Mouse (Mus musculus): ENCODE measurements at regions not wholly inside any gene's neighbourhood (a gene's known extent, or its start where the extent isn't known, plus 50 kb on each side); places are given as distances from the start of the nearest gene placed in this dataset.

DNA sequence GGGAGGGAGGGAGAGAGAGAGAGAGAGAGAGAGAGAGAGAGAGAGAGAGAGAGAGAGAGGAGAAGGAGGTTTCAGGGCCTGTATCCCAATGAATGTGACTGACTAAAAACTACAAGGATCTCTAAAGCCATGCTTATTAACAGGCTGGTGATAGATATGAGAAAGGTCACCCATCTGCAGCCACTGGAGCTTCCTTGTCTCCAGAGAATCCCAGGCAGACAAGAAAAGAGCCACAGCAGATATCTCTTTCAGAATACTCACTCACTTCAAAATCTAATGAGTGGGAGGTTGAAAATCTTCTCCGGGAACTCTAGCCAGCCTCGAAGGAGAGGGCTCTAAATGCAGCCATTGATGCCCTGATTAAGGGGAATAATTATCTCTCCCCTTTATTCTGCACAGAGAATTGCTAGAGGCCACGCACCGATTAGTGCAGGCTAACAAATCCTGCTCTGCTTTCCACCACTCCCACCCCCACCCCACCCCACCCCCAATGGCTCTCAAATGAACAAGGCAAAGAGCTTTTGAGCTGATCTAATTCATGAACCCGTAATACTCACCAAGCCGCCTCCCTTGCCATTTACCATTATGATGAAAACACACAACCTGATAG, 189.5 kb upstream of the Sox9 start:
- 58% methylated on average over 6 of the region's 6 CpGs for WGBS (ENCODE audit: insufficient replicate concordance)
- 0 out of 2 replicates have a peak, but pooled peaks cover 3% of the 10 kb centered on the region for H3K9me3 ChIP-seq (replicated peaks)
- H3K4me3 ChIP-seq (replicated peaks): no peak overlapping the region
- H3K4me1 ChIP-seq (replicated peaks): no peaks in the 10 kb centered on the region
- no peaks in the 10 kb centered on the region for H3K27me3 ChIP-seq
- ATAC-seq (ENCODE audit: insufficient read depth): no peak
- H3K27ac ChIP-seq (replicated peaks): no peak overlapping the region
- no peak overlapping the region for H3K4me2 ChIP-seq
- no peaks in the 10 kb centered on the region for H3K36me3 ChIP-seq (replicated peaks)
- H3K9ac ChIP-seq: no peak overlapping the region

DNA sequence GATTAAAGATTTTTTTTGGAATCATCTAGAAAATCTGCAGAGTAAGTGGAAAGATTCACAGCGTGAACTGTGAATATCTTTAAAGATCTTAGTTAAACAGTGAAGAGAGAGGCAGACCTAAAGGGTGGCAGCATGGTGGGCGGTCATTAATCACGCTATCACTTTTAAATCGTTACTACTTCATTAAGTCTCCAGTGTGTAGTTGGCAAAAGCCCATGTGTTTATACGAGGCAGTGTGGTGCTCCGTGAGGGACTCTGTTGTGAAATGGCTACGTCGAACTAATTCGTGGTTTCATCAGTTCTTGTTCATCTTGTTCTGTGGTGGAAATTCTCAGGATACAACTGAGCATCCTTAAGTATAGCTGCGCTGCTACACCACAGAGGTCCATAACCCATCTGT, 188.2 kb upstream of the Sox9 start:
- no peak for ATAC-seq (ENCODE audit: insufficient read depth)
- WGBS (ENCODE audit: insufficient replicate concordance): 65% methylated on average over 10 of the region's 10 CpGs

DNA sequence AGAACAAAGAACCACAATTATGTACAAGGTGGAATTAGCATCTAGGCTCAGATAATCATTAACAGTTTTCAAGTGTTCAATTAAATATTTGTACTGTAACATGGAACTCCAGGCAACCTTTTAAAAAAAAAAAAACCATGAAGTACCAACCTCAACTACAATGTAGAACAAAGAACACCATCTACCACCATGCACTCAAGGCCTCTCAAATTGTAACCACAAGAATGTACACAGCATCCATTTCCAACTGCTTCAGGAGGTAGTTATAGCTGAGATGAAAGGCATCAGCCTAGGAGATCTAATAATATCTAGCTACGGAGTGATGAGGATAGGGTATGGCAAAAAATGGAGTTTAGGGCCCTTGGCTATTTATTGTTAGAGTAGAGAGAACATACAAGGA, 174.7 kb upstream of the Sox9 start:
- Histone ChIP-seq H3K9me3 (replicated peaks) (no peaks in the 10 kb centered on the region), H3K27ac (replicated peaks) (no peak overlapping the region)
- ATAC-seq (ENCODE audit: insufficient read depth): no peak

More for the DNA sequence above, 188.2 kb upstream of the Sox9 start:
- Histone ChIP-seq H3K4me1 (replicated peaks) (no peaks in the 10 kb centered on the region), H3K27ac (replicated peaks) (no peak overlapping the region), H3K4me3 (replicated peaks) (no peak overlapping the region), H3K9ac (no peak overlapping the region), H3K9me3 (replicated peaks) (0 out of 2 replicates have a peak, but pooled peaks cover 3% of the 10 kb centered on the region), H3K27me3 (no peaks in the 10 kb centered on the region), H3K4me2 (no peak overlapping the region), H3K36me3 (replicated peaks) (no peaks in the 10 kb centered on the region)

DNA sequence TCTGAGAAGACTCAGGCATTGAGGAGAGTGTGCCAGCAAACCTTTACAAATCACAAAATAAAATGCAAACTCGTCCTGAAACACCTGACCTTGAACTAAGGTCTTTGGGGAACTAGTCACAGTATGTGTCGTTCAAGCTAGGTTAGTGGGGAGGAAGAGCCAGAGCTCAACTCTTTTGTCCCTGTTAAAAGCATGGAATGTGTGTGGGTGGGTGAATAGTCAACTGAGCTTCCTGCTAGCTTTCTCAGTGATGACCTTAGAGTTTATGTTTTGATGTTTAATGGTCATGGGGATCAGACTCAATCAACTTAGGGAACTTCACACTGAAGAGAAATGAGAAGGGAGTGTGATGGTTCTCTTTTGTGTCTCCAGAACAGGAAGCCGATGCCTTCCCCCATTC, 172.7 kb upstream of the Sox9 start:
- ATAC-seq (ENCODE audit: insufficient read depth): no peak
- Histone ChIP-seq H3K4me2 (no peak overlapping the region), H3K27me3 (no peaks in the 10 kb centered on the region), H3K4me1 (replicated peaks) (no peaks in the 10 kb centered on the region), H3K9me3 (replicated peaks) (no peaks in the 10 kb centered on the region), H3K27ac (replicated peaks) (no peak overlapping the region), H3K9ac (no peak overlapping the region), H3K36me3 (replicated peaks) (no peaks in the 10 kb centered on the region), H3K4me3 (replicated peaks) (no peak overlapping the region)
- whole genome bisulfite sequencing (ENCODE audit: insufficient replicate concordance): 38% methylated on average over 3 of the region's 3 CpGs

More for the DNA sequence above, 174.7 kb upstream of the Sox9 start:
- WGBS (ENCODE audit: insufficient replicate concordance): 50% methylated on average over 1 of the region's 1 CpGs
- Histone ChIP-seq H3K4me3 (replicated peaks) (no peak overlapping the region), H3K9ac (no peak overlapping the region), H3K27me3 (no peaks in the 10 kb centered on the region), H3K4me2 (no peak overlapping the region), H3K36me3 (replicated peaks) (no peaks in the 10 kb centered on the region), H3K4me1 (replicated peaks) (no peaks in the 10 kb centered on the region)

DNA sequence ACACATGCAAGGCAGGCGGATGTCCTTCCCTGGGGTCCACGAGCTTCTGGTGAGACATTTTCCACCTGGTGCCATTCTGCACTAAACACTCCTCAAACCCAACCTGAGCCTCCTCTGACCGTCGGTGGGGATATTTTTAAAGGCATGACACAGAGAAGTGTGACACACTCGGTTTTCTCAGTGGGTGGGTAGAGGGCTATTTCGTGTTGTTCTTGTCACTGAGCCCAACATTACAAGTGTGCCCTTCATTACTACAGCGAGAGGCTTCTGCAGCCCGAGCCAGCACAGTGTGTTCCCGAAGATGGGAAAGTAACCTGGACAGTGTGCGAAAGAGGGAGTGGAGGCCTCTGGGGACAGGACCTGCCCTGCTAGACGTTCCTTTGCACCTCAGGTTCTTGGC, 171.0 kb upstream of the Sox9 start:
- no peaks in the 10 kb centered on the region for H3K9me3 ChIP-seq (replicated peaks)
- H3K4me3 ChIP-seq (replicated peaks): no peak overlapping the region
- no peaks in the 10 kb centered on the region for H3K36me3 ChIP-seq (replicated peaks)
- H3K4me2 ChIP-seq: no peak overlapping the region
- no peak overlapping the region for H3K9ac ChIP-seq
- no peaks in the 10 kb centered on the region for H3K4me1 ChIP-seq (replicated peaks)
- ATAC-seq (ENCODE audit: insufficient read depth): no peak
- no peak overlapping the region for H3K27ac ChIP-seq (replicated peaks)
- WGBS (ENCODE audit: insufficient replicate concordance): 58% methylated on average over 11 of the region's 11 CpGs
- no peaks in the 10 kb centered on the region for H3K27me3 ChIP-seq

DNA sequence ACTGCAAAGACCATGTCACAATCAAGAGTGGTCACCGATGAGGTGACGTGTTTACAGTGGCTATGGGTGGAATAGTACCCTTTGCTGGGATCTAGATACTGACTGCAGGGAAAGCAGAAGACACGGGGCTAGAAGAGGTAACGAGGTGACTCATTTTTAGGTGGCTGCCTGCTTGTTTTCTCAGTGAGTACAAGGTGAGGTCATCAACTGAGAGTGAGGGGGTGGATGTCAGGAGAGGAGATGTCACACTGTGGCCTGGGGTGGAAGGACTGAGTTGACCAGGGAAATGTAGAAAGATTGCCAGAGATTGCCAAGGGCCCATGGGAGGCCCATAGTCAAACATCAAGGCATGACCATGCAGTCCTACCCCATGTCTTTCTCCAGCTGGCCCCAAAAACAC, 166.4 kb upstream of the Sox9 start:
- H3K9me3 ChIP-seq (replicated peaks): no peaks in the 10 kb centered on the region
- H3K4me1 ChIP-seq (replicated peaks): no peaks in the 10 kb centered on the region
- H3K4me3 ChIP-seq (replicated peaks): no peak overlapping the region
- no peaks in the 10 kb centered on the region for H3K36me3 ChIP-seq (replicated peaks)
- H3K4me2 ChIP-seq: no peak overlapping the region
- WGBS (ENCODE audit: insufficient replicate concordance): 58% methylated on average over 4 of the region's 4 CpGs
- H3K27ac ChIP-seq (replicated peaks): no peak overlapping the region
- no peak for ATAC-seq (ENCODE audit: insufficient read depth)
- H3K27me3 ChIP-seq: no peaks in the 10 kb centered on the region
- no peak overlapping the region for H3K9ac ChIP-seq

DNA sequence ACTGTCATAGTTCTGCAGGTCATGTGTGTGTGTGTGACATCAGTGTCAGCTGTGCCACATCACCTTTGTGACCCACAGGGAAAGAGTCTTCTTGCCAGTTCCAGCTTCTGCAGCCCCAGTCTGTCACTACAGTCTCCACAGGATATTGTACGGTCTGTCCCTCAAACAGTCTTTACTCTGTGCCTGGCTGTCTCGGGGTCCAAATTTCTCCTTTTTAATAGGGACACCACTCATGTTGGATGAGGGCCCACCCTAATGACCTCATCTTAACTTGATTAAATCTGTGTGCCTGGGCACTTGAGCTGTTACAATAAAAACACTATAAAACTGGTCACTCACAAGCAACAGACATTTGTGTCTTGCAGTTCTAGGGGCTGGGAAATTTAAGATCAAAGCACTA, 165.1 kb upstream of the Sox9 start:
- H3K4me1 ChIP-seq (replicated peaks): no peaks in the 10 kb centered on the region
- H3K9ac ChIP-seq: no peak overlapping the region
- H3K4me2 ChIP-seq: no peak overlapping the region
- H3K27ac ChIP-seq (replicated peaks): no peak overlapping the region
- H3K36me3 ChIP-seq (replicated peaks): no peaks in the 10 kb centered on the region
- no peak for ATAC-seq (ENCODE audit: insufficient read depth)
- no peaks in the 10 kb centered on the region for H3K27me3 ChIP-seq
- no peaks in the 10 kb centered on the region for H3K9me3 ChIP-seq (replicated peaks)
- no peak overlapping the region for H3K4me3 ChIP-seq (replicated peaks)
- 64% methylated on average over 2 of the region's 2 CpGs for WGBS (ENCODE audit: insufficient replicate concordance)

DNA sequence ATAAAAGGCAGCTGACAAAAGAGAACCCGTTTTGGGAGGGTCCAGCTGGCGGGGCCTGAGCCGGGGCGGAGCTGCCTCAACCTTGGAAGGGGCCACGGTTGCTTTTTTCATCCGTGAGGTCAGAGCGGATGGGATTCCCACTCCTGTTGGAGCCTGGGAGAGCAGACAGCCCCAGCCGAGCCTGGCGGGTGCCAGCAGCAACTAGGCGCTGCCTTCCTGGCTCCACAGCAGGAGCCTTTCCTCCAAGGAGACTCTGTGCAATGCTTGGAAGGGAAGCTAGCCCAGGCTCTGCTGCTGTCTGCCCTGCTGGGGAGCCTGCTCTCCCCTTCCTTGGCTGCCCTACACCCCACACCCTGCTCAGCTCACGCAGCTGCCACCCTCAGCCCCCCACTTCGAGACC, 161.1 kb upstream of the Sox9 start:
- H3K4me1 ChIP-seq (replicated peaks): no peaks in the 10 kb centered on the region
- H3K4me3 ChIP-seq (replicated peaks): no peak overlapping the region
- WGBS (ENCODE audit: insufficient replicate concordance): 30% methylated on average over 12 of the region's 12 CpGs
- H3K4me2 ChIP-seq: no peak overlapping the region
- no peaks in the 10 kb centered on the region for H3K9me3 ChIP-seq (replicated peaks)
- H3K36me3 ChIP-seq (replicated peaks): no peaks in the 10 kb centered on the region
- no peaks in the 10 kb centered on the region for H3K27me3 ChIP-seq
- no peak overlapping the region for H3K27ac ChIP-seq (replicated peaks)
- H3K9ac ChIP-seq: no peak overlapping the region
- ATAC-seq (ENCODE audit: insufficient read depth): no peak

DNA sequence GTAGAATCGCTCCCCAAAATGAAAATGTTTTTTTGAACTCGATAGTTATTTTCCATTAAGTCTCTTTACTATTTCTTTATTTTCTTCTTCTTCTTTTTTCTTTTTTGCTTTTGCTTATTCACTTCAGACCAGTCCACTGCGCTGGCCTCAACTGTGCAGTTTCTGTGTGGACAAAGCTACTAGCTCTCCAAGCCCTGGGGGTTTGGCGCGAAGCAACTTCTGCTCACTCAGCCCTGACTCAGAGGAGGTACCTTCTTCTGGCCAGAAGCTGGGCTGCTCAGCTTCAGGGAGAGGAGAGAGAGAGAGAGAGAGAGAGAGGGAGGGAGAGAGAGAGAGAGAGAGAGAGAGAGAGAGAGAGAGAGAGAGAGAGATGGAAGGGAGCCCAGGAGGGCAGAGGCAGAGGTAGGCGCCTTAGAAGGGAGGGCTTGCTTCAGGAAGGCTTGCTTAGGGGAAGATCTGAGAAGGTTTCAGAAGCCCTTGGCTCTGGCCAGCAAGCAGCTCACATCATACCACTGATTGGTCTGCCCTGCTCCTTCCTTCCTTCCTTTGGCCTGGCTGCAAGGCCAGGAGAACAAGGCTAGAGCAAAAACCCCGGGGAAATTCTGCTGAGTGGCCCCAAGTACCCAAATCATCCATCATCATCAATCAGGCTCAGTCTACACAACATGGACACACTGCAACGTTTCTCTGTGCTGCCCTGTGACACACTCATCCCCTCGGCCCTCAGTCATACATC, 160.5 kb upstream of the Sox9 start:
- no peak overlapping the region for H3K4me3 ChIP-seq (replicated peaks)
- ATAC-seq (ENCODE audit: insufficient read depth): no peak
- H3K4me1 ChIP-seq (replicated peaks): no peaks in the 10 kb centered on the region
- no peaks in the 10 kb centered on the region for H3K36me3 ChIP-seq (replicated peaks)
- WGBS (ENCODE audit: insufficient replicate concordance): 48% methylated on average over 9 of the region's 9 CpGs
- no peak overlapping the region for H3K27ac ChIP-seq (replicated peaks)
- no peak overlapping the region for H3K9ac ChIP-seq
- no peaks in the 10 kb centered on the region for H3K9me3 ChIP-seq (replicated peaks)
- no peaks in the 10 kb centered on the region for H3K27me3 ChIP-seq
- no peak overlapping the region for H3K4me2 ChIP-seq

DNA sequence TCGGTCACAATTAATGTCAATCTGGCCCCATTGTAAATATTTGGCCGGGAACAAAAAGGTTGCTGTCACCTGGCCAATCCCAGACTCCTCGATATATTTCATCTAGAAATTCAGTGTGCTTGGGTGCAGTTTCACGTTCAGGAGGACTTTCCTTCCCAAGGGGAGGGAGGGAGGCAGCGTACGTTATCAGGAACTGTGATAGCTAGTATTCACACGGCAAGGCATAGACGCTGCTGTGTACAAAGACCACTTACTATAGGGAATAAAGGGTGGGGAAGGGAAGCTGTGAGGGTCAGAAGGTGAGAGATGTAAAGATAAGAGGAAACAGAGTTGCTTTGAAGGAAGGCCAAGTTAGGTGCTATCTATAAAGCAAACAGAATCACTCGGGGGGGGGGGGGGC, 132.7 kb upstream of the Sox9 start:
- H3K27ac ChIP-seq (replicated peaks): no peak overlapping the region
- H3K4me1 ChIP-seq (replicated peaks): no peaks in the 10 kb centered on the region
- no peak overlapping the region for H3K4me2 ChIP-seq
- H3K9ac ChIP-seq: no peak overlapping the region
- no peak overlapping the region for H3K4me3 ChIP-seq (replicated peaks)
- no peaks in the 10 kb centered on the region for H3K9me3 ChIP-seq (replicated peaks)
- H3K36me3 ChIP-seq (replicated peaks): no peaks in the 10 kb centered on the region
- H3K27me3 ChIP-seq: no peaks in the 10 kb centered on the region
- 50% methylated on average over 9 of the region's 9 CpGs for WGBS (ENCODE audit: insufficient replicate concordance)
- no peak for ATAC-seq (ENCODE audit: insufficient read depth)

DNA sequence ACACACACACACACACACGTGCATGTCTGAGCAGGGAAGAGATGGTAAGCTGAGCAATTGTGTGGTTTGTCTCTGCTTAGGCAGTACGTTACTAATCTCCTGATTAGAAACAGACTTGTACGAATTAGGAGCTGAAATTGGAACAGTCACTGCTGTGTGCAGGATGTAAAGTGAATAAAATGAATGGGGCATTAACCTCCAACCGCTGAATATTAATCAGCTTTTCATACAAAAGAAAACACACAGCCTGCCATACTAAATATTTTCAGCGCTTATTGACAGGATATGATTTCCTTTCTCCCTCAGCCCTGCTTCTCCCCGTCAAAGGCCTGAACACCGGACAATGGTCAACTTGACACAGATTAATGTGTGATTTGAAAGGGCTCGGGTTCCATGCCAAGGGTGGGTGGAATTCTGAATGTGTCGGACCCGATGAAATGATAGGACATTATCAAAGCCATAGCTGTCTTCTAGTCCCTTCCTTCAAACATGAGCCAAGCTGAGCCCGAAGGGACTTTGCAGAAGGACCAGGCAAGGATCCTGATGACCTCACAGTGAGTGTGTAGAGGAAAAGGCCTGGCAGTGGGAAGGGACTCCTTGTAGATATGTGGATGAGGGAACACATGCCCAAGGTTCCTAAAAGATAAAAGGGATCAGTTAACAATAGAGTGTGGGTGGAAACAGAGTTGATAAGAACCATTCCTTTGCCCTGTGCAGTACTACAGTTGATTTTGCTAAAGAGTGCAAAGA, 124.4 kb upstream of the Sox9 start:
- H3K9me3 ChIP-seq (replicated peaks): no peaks in the 10 kb centered on the region
- H3K9ac ChIP-seq: no peak overlapping the region
- no peak for ATAC-seq (ENCODE audit: insufficient read depth)
- no peaks in the 10 kb centered on the region for H3K27me3 ChIP-seq
- no peak overlapping the region for H3K27ac ChIP-seq (replicated peaks)
- 57% methylated on average over 11 of the region's 11 CpGs for WGBS (ENCODE audit: insufficient replicate concordance)
- H3K4me2 ChIP-seq: no peak overlapping the region
- H3K36me3 ChIP-seq (replicated peaks): no peaks in the 10 kb centered on the region
- no peak overlapping the region for H3K4me3 ChIP-seq (replicated peaks)
- no peaks in the 10 kb centered on the region for H3K4me1 ChIP-seq (replicated peaks)
